Mouse (Mus musculus) urinary bladder, adult 2 months (tissue): ENCODE measurements around the gene Gstt3. TPM values are rescaled to one million over a fixed set of nuclear protein-coding genes. Genes with fewer than 3 reads are reported as not detected.

Experiments used
- polyA plus RNA-seq: library from polyadenylated mRNA; depleted of rRNA; stranded (reverse); fragments of >200 nt; gene quantifications from 2 replicates; pipeline ENCODE4 v1.2.3, GENCODE M21; 2012; rRNA removed

Gene Gstt3
- polyA plus RNA-seq, 1 experiment, result 148 TPM

Other genes with a start within 250 kb of the Gstt3 start
- 4.7 and 7.5 TPM in 2 replicates for gene Lrrc75b, start 221.1 kb downstream of the Gstt3 start, polyA plus RNA-seq
- 0.33 and 0.55 TPM in 2 replicates for gene Ggt1, start 219.8 kb downstream of the Gstt3 start, polyA plus RNA-seq
- 8.6 and 10.5 TPM in 2 replicates for gene Ggt5, start 192.1 kb downstream of the Gstt3 start, polyA plus RNA-seq
- 57.5 and 76.1 TPM in 2 replicates for gene Susd2, start 137.4 kb downstream of the Gstt3 start, polyA plus RNA-seq
- gene Cabin1, start 17.1 kb downstream of the Gstt3 start, polyA plus RNA-seq, result 32.9 and 41.2 TPM in 2 replicates
- gene Ddt, start 8.0 kb downstream of the Gstt3 start, polyA plus RNA-seq, result 54.4 and 60.6 TPM in 2 replicates
- gene Gm20441, start 460 bp downstream of the Gstt3 start, polyA plus RNA-seq, result 0.40 and 0.74 TPM in 2 replicates
- 160 and 208 TPM in 2 replicates for gene Gstt1, start 17.2 kb upstream of the Gstt3 start, polyA plus RNA-seq
- 0.11 TPM in 1 of 2 replicates, not detected in the other for gene Gstt4, start 41.1 kb upstream of the Gstt3 start, polyA plus RNA-seq
- 107 and 144 TPM in 2 replicates for gene Gstt2, start 56.0 kb upstream of the Gstt3 start, polyA plus RNA-seq
- 542 and 602 TPM in 2 replicates for gene Mif, start 78.8 kb upstream of the Gstt3 start, polyA plus RNA-seq
- gene Derl3, start 112.0 kb upstream of the Gstt3 start, polyA plus RNA-seq, result 1.0 and 1.2 TPM in 2 replicates
- 41.7 and 46.8 TPM in 2 replicates for gene Smarcb1, start 140.2 kb upstream of the Gstt3 start, polyA plus RNA-seq
- 140 and 179 TPM in 2 replicates for gene Chchd10, start 151.7 kb upstream of the Gstt3 start, polyA plus RNA-seq
- 18.8 and 20.1 TPM in 2 replicates for gene Mmp11, start 155.1 kb upstream of the Gstt3 start, polyA plus RNA-seq
- gene Gm867, start 159.3 kb upstream of the Gstt3 start, polyA plus RNA-seq, result not detected in 2 replicates
- not detected in 2 replicates for gene Vpreb3, start 161.6 kb upstream of the Gstt3 start, polyA plus RNA-seq
- 0.04 and 0.10 TPM in 2 replicates for gene Gm5134, start 173.1 kb upstream of the Gstt3 start, polyA plus RNA-seq